Mouse (Mus musculus): ENCODE data around the gene Mucl3.

Gene Mucl3

GRCm38 (mm10) chr17:35643609-35644236, at the start of gene Mucl3:
Gene Mucl3, minus strand, starts transcription at chr17:35643695.
- DNase-seq (ENCODE audit: low spot score), result no peak

- DNase-seq (ENCODE audit: low spot score), result no peak
Measured at GRCm38 (mm10) chr17:35692368-35692767, 48.9 kb upstream of the Mucl3 start.

GRCm38 (mm10) chr17:35691811-35692210, 48.3 kb upstream of the Mucl3 start:
- DNase-seq (ENCODE audit: low spot score), result no peak

GRCm38 (mm10) chr17:35689936-35690645, 46.6 kb upstream of the Mucl3 start:
- DNase-seq (ENCODE audit: low spot score), result no peak

GRCm38 (mm10) chr17:35688347-35689175, 45.1 kb upstream of the Mucl3 start:
- DNase-seq (ENCODE audit: low spot score), result no peak

GRCm38 (mm10) chr17:35685061-35685460, 41.6 kb upstream of the Mucl3 start:
- DNase-seq (ENCODE audit: low spot score), result no peak

GRCm38 (mm10) chr17:35681986-35682385, 38.5 kb upstream of the Mucl3 start:
- DNase-seq (ENCODE audit: low spot score), result no peak

- DNase-seq (ENCODE audit: low spot score), result no peak
Measured at GRCm38 (mm10) chr17:35680591-35680990, 37.1 kb upstream of the Mucl3 start.

GRCm38 (mm10) chr17:35673416-35674035, 30.0 kb upstream of the Mucl3 start, which contains the start of gene Gtf2h4:
Gene Gtf2h4, minus strand, starts transcription at chr17:35673739.
- DNase-seq (ENCODE audit: low spot score), result peak; percentile 92

- no peak for DNase-seq (ENCODE audit: low spot score)
Measured at GRCm38 (mm10) chr17:35672527-35672926, 29.0 kb upstream of the Mucl3 start.

- DNase-seq (ENCODE audit: low spot score), result no peak
Measured at GRCm38 (mm10) chr17:35671846-35672245, 28.4 kb upstream of the Mucl3 start.

- no peak for DNase-seq (ENCODE audit: low spot score)
Measured at GRCm38 (mm10) chr17:35669731-35670130, 26.2 kb upstream of the Mucl3 start.

- peak; percentile 96 for DNase-seq (ENCODE audit: low spot score)
Measured at GRCm38 (mm10) chr17:35667334-35668065, 24.0 kb upstream of the Mucl3 start, which contains the start of gene Vars2. Gene Vars2, minus strand, starts transcription at chr17:35667592.

- DNase-seq (ENCODE audit: low spot score), result peak; percentile 15
Measured at GRCm38 (mm10) chr17:35666851-35667256, 23.4 kb upstream of the Mucl3 start.

GRCm38 (mm10) chr17:35665957-35666515, 22.5 kb upstream of the Mucl3 start:
- DNase-seq (ENCODE audit: low spot score), result peak; percentile 15

GRCm38 (mm10) chr17:35653086-35653485, 9.6 kb upstream of the Mucl3 start:
- DNase-seq (ENCODE audit: low spot score), result no peak

- no peak for DNase-seq (ENCODE audit: low spot score)
Measured at GRCm38 (mm10) chr17:35649429-35649828, 5.9 kb upstream of the Mucl3 start.

- no peak for DNase-seq (ENCODE audit: low spot score)
Measured at GRCm38 (mm10) chr17:35639352-35639751, 4.1 kb downstream of the Mucl3 start.

GRCm38 (mm10) chr17:35638475-35639190, 4.9 kb downstream of the Mucl3 start:
- peak; percentile 48 for DNase-seq (ENCODE audit: low spot score)

- peak; percentile 28 for DNase-seq (ENCODE audit: low spot score)
Measured at GRCm38 (mm10) chr17:35636363-35636762, 7.1 kb downstream of the Mucl3 start.

All from T-cell, adult 2 months (primary cell).